Mouse (Mus musculus) right cerebral cortex, adult 18-20 months (tissue): Measurements from ENCODE around the gene Kif1a.

Source experiments
- DNase-seq: peaks from one replicate; pipeline ENCODE4 v3.0.0; 2022; ENCODE audit warnings: mixed read lengths

The Kif1a gene

GRCm38 (mm10) chr1:93101571-93102061 is at the start of gene Kif1a:
Gene Kif1a, minus strand, starts transcription at chr1:93101951.
- peak; percentile 97 for DNase-seq

DNA sequence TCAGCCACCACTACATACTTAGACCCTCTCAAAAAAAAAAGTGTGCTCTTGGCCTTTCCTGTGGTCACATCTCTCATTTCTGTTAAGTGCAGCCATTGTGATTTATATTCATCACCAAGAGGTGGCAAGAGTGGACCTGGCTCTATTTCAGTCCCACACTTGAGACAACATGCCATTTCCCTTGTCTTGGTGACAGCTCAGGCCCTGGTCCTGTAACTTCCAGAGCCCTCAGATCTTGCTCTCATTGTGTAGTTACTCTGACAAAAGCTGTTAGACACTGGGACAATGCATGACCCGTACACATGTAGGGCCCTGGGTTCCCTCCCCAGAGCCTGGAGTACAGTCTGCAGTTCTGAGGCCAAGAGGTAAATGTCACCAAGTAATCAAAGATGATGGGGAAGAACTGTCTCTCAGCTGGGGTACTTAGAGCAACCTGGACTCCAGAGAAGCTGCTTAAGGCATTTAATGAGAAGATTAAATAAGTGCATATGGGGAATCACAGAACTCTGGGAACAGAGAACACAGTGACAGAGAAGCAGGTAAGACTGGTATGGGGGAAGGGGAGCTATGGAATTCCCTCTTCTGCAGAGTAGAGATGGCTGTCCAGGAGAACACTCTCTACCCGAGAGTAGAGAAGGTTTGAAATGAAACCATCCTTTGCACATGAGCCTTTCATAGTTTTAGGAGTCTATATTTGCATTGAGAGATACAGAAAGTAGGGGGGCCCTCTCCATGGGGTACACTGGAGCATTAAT is 49.3 kb upstream of the Kif1a start:
- no peak for DNase-seq

DNA sequence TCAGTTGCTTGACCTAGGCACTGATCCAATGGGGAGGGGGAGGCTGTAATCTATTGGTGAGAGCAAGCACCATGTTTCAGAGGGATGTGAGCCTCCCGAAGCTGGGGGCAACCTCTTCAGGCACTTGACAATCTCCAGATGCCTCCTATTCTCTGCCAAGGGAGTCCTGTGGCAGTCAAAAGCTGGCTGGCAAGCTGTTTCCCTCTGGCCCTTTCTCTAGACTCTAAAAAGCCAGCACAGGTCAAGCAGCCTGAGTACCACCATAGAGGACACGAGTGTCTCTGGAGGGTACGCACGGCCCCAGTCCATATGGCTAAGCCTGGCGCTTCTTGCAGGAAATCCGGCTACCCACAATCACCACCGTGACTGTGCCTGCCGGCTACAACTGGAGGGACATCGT is 42.4 kb upstream of the Kif1a start:
- DNase-seq = no peak

- no peak for DNase-seq
Observed at GRCm38 (mm10) chr1:93142871-93143270, 41.1 kb upstream of the Kif1a start.

DNA sequence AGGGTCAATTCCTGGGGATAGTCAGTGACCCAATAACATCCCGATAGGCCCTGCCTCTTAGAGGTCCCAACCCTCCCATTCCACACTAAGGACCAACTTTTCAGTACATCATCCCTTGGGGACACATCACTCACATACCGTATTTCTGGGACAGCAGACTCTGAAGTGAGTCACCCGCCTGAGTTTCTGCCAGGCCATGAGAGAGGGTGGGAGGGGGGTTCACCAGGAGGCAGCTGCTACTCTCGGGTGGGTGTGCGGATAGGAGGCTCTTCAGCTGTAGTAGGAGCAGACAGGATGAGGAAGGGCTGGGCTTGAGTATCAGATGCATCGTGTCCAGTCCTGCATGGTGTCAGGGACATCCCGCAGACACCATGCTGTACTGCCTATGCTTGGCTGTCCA is 38.0 kb upstream of the Kif1a start:
- DNase-seq = peak; percentile 59

- DNase-seq = no peak
Observed at GRCm38 (mm10) chr1:93138534-93138933, 36.8 kb upstream of the Kif1a start.

DNA sequence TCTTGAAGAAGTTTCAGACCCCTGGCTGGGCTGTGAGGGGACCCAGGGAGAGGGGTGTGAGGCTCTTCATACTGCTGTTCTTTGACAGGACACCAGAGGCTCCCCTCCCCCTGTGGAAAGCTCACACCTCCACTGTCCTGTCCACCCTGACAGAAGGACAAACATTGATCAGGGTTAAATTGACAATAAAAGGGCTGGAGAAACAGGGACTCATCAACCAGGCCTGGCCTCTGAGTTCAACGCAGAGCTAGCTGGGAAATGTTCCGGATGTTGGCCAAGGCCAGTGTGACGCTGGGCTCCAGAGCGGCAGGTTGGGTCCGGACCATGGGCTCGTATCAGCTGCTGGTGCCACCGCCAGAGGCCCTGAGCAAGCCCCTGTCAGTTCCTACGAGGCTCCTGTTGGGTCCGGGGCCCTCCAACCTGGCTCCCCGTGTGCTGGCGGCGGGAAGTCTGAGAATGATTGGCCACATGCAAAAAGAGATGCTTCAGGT is 33.3 kb upstream of the Kif1a start, which contains the start of gene Agxt:
Gene Agxt (plus strand): TSS at position 205 of the 491 bp plus-strand sequence.
- no peak for DNase-seq

GRCm38 (mm10) chr1:93132676-93133075 is 30.9 kb upstream of the Kif1a start:
- no peak for DNase-seq

GRCm38 (mm10) chr1:93130242-93130983 is 28.7 kb upstream of the Kif1a start:
- DNase-seq = no peak

- peak; percentile 70 for DNase-seq
Observed at GRCm38 (mm10) chr1:93128710-93129349, 27.1 kb upstream of the Kif1a start.

GRCm38 (mm10) chr1:93128209-93128608 is 26.5 kb upstream of the Kif1a start:
- no peak for DNase-seq

DNA sequence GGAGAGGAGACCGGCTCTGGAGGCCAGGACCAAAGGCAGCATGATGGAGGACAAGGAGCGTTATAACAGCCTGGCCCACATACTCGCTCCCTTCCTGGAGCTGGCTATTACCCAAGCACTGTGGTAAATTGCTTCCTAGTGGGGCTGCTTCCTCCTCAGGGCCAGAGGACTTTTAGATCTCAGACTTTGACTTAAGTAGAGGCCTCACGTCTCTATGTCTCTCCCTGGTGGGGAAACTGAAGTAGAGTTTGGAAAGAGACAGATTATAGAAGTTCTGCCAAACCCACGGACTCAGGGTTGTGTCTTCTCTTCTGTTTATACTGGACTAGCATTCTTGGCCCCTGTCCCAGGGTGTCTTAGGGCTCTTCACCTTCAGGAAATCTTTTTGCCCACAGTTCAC is 23.5 kb upstream of the Kif1a start:
- DNase-seq = no peak

DNA sequence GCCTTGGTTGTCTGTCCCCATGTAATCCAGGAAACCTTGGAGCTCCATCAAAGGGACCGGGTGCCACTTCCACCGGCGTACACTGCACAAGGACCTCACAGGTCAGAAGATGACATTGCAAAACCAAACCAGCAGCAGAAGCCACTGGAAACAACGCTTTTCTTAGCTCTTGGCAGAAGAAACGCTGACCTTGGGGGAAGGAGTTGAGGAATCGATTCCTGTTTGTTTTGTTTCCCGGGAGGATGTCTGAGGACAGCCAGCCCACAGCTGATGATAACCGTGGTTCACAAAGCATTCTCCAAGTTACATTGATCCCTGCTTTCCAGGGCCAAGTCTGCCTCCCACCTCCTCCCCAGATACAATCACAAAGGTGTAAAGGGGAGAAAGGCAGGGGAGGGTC is 22.3 kb upstream of the Kif1a start:
- no peak for DNase-seq

DNA sequence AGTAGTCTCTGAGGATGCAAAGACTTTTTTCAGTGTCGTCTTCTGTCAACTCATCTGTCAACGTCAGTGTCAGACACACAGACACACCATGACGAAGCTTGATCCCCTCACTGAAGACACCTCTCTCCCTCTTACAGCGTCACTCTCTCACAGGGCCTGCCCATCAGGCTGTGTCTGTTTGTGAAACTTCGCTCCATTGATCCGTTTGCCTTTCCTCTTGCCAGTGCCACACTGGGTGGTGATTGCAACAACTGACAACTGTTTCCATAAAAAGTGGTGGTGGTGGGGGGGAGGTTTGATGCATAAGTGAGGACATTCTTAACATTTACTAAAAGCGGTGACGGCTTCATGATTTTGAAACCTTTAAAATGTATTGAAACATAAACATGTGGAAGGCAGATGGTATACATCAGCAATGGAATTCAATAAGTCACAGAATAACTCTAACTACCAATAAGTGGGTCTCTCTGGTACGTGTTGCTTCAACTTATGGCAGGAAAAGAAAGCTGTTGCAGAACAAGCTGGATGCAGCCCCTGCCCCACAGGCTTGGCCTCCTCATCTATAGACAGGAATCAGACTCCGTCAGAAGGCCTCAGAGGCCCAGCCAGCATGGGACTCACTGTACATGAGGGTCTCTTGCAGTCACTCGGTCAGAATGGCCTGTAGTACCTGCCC is 21.6 kb upstream of the Kif1a start:
- no peak for DNase-seq

GRCm38 (mm10) chr1:93118816-93119215 is 17.1 kb upstream of the Kif1a start:
- DNase-seq = no peak

GRCm38 (mm10) chr1:93115471-93115870 is 13.7 kb upstream of the Kif1a start:
- no peak for DNase-seq

GRCm38 (mm10) chr1:93114713-93115463 is 13.1 kb upstream of the Kif1a start:
- peak; percentile 90 for DNase-seq

DNA sequence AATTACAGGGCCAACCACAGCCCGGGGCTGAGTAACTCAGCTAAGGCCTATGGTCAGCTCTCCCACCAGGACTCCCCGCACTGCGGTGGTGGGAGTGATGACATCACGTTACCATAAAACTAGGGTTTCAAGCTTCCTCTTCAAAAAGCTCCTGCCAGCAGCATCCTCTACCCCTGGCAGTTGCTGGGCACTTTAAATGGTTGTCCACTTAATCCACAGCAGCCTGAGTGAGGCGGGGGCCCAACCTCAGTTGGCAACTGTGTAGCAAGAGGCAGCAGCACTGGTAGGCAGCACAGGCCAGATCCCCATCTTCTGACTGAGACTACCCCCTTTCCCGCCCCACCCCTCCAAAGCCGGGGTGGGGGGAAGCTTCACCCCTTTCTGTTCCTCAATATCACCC is 949 bp upstream of the Kif1a start:
- no peak for DNase-seq

GRCm38 (mm10) chr1:93100576-93101491 is 917 bp downstream of the Kif1a start:
- peak; percentile 73 for DNase-seq

DNA sequence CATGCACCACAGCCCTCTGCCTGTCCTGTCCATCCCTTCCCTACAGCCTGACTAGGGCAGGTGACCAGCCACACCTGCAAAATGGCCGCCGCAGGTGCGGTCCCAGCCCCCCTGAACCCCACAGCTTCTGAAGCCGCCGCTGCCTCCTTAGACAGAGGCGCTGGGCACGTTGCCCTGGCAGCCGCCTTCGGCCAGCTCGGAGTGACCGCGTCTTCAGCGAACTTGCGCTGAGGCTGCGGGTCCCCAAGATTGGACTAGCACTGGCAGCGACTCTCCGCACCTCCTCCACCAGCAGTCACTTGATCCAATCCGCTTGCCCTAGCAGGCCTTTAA is 1.5 kb downstream of the Kif1a start:
- no peak for DNase-seq

GRCm38 (mm10) chr1:93098956-93099355 is 2.8 kb downstream of the Kif1a start:
- DNase-seq = no peak
